Mouse (Mus musculus): ENCODE data around the gene Smim1.

DNA sequence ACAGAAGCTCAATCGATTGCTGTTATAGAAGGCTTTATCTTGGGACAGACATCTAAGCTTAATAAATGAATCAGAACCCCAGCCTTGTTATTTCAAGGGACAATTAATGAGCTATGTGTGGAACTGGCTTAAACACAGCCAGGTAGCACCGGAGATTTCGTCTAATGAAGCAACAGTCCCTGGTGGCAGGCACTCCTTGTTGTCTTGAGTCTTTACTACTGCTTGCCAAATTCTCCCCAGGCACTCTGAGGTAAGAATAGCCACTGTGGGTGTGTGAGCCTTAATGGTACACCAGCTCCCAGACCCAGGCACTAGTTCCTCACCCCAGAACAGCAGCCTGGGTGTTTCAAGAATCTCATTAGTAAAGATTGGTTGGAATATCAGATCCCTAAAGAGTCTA lies 25.4 kb upstream of the Smim1 start:
- no peak for TF ChIP-seq CTCF (IDR thresholded peaks at IDR 0.05; ENCODE audit: low read depth)
- TF ChIP-seq EP300 (optimal IDR thresholded peaks at IDR 0.05) = no peak
